Mouse (Mus musculus) ovary, postnatal 10 days (tissue): ENCODE measurements around the gene Trappc1.

Experiments
- DNase-seq: peaks from one replicate; pipeline ENCODE4 v3.0.0; 2022; ENCODE audit warnings: low spot score

The Trappc1 gene

DNA sequence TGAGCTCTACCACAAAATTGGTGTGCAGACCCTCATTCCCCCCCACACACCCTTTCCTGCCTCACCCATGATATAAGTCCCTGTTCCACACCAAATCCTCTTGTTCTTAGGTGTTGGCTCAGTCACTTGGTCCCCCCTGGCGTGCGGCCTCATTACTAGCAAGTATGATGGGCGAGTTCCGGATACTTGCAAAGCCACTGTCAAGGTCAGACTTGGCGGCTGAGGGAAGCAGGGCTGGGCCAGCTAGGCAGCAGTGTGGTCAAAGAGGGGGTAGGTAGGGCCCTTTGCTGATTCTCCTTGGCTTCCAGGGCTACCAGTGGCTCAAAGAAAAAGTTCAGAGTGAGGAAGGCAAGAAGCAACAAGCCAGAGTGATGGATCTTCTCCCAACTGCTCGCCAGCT, 7.4 kb downstream of the Trappc1 start:
- DNase-seq, result no peak

DNA sequence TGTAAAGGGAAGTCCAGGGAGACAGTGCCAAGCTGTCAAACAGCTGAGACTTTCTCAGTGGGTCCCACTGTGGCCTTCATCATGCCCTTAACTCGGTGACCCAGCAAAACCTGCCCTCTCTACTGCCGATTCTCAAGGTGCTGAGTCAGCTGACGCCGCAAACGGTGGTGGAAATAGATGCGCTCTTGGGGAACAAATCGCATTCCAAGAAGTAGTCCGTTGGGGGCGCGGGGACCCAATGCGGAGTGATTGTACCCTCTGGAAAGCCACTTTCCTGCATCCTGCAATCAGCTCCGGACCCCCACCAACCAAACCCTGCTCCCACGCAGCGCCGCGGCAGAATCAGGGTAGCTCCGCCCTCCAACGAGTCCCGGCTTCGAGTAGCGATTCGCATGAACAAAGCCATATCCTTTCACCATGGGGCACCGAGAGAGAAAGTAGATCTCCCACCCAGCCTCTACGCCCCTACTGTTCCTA, 8.2 kb downstream of the Trappc1 start:
- peak; percentile 64 for DNase-seq

DNA sequence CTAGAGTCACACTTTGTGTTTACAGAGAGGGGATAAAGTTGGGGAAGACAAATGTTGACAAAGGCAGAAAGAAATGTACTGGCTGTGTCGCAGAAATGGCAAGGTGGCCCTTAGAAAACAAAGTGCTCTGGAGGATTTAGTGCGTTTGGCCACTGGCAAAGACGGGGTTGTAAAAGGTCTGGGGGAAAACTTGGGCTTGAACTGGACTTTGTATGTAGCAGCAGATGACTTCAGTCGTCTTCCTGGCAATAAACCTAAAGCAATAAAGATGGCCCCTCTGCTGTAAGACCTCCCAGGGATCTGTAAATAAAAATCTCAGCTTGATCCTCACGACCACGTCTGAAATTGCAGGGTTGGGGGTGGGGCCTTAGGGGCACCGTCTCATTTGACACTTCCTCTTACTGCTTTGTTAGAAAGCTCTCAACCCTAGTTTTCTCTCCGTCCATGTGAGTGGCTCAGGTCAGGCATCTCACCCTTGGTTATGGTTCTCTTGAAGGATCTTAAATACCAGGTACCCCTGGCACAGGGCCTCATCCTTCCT, 9.0 kb downstream of the Trappc1 start:
- no peak for DNase-seq

DNA sequence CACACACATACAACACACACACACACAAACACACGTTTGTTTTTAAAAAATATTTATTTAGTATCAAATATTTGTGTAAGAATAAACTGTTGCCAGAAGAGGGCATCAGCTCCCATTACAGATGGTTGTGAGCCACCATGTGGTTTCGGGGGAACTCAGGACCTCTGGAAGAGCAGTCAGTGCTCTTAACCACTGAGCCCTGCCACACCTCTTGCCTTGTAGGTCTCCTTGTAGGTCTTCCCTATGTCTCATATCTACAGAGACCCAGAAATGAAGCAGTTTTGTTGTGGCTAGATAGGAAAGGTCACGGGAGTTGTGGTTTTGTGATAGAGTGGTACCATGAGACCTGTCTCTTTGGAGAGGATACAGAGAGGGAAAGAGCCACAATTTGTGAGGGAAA, 10.1 kb downstream of the Trappc1 start:
- no peak for DNase-seq

DNA sequence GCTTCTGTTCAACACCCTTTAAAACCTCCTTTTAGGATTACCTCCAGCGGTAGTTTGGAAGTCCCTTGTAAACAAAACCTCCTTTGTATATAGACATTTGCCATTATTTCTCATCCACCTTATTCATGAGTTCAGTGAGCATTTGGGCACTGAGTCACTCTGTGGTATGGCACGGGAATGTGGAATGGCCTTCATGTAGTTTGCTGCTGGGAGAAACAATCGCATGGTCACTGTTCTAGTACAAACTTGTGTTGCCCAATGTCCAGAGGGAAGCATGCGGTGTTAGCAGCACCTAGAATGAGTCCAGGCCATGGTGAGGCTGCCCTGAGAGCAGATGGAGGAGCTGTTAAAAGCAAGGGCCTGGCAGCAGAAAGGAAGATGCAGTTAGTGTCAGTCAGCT, 11.0 kb downstream of the Trappc1 start:
- no peak for DNase-seq

DNA sequence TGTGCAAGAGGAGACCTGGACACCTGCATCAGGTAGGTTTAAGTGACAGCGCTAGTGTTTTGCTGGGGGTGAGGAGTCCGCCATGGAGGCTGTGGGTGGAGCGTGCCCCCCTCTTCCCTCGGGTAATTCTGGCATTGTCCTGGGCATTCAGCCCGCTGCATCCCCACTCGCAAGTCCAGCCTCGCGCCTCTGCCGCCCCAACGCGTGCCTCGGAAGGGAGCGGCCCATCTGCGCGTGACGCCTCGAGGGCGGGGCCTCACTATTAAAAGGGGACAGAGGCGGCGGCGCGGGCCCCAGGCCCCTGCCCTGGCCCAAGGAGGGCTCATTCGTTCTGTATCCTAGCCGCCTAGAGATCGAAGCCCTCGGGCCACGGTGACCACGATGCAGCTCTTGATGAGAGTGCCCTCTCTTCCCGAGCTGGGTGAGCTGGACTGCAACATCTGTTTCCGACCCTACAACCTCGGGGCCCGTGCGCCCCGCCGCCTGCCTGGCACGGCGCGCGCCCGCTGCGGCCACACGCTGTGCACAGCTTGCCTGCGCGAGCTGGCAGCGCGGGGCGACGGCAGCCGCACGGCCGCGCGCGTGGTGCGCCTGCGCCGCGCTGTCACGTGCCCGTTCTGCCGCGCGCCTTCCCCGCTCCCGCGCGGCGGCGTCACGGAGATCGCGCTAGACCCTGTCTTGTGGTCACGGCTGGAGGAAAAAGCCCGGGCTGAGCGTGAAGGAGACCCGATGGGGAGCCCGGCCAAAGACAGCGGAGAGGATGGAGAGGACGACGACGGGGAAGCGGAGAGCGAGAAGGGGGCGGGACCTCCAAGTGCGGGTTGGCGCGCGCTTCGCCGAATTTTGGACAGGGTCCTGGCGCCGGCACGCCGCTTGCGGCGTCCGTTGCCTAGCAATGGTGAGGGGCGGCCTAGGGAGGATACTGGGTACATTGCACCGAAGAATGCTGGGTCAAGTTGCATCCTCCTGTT, 16.7 kb downstream of the Trappc1 start, which contains the start of gene Rnf227:
Gene Rnf227 (plus strand): TSS at position 301 of the 971 bp plus-strand sequence.
- DNase-seq, result peak; percentile 72

DNA sequence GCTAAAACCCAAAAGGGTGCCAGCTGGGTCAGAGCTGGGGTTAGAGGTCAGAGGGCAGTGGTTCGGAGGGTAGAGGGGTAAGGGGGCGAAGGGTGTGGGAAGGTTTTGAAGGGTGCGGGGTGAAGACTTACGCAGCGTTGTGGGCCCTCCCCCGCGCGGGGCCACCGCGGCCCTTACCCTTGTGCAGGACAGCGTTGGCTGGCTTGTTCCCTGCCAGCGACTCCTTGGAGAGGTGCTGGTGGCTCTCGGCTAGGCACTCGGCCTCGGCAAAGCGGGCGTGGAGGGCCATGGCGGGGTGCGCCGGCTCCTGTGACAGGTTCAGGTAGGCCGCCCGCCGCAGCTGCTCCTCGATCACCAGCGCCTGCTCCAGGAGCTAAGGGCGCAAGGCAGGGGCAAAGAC, 22.7 kb downstream of the Trappc1 start:
- DNase-seq, result no peak

DNA sequence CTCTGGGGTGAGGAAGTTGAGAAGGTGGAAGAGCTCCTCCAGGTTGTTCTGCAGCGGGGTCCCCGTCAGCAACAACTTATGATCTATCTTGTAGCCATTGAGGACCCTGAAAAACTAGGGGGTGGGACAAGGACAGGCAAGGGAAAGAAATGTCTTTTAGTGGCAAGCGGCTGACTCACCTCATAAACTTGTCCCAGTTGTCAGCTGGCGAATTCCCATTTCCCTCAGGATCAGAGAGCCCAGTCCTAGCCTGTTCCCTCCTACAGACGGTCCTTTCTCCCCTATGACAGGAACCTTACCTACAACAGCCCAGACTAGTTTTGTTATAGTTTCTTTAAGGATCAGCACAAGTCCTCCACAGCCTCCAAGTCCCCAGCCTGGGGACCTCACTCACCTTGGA, 32.8 kb downstream of the Trappc1 start:
- DNase-seq, result no peak

DNA sequence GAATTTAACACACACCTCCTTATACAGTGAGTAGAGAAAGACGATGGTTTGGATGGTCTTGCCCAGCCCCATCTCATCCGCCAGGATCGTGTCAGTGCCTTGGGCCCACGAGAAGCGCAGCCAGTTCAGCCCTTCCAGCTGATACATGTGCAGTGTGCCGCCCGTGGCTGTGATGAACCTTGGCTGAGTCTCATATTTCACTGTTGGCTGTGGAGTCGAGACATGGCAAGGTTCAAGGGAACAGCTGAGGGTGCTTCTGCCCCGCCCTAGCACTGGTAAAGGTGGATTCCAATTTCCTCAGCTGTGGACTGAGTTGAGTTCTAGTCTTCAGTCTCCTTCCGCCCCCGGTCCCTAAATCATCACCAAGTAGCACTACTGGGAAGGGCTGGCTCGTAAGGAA, 33.9 kb downstream of the Trappc1 start:
- DNase-seq, result no peak

DNA sequence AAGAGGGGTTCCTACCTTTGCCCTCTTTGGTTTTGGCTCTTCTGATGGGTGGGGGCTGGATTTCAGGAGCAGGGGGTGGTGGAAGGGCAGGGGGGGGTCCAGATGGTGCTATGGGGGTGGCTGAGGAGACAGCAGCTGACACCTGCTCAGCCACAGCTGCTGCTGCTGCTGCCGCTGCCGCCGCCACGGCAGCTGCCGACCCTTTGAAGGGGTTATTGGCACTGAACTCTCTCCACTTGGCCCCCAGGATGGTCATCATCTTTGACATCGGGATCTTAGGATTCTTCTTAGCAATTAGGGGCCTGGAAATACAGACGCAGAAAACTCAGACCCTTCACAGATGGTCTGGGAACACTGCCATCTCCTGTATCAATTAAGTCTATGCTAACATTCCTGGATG, 38.2 kb downstream of the Trappc1 start:
- DNase-seq, result no peak

DNA sequence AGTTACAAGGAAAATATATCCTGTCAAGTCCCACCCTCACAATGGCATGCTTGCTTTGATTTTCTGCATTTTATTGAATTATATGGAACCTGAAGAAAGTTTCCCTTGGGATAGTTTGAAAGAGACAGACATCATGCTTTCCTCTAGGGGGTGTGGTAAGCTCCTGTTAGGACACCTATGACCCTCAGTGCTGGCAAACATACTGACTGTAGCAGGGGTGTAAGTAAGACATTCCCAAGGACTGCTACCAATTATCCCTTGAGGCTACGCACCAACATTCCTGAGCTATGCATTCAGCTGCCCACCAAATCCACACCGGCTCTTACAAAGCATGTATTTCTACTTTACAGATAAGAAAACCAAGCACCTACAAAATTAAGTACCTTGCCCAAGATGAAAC, 38.7 kb downstream of the Trappc1 start:
- DNase-seq, result no peak

DNA sequence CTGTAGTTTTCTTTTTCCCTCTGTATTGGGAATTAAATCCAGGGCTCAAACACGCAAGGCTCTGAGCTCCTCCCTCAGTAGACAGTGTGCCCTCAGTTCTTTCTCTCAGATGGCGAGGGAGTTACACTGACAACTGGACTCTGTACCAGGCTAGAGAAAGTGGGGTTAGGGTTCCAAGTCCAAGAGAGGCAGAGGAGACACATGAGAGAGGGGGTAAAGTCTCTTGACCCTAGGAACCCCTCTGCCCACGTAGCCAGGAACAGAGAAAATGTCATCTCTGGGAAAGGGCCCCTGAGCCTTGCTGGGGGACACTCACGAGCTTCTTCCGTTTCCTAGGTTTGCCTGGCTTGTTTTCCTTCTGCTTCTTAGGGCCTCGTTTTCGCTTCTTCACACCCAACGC, 40.6 kb downstream of the Trappc1 start:
- DNase-seq, result no peak

DNA sequence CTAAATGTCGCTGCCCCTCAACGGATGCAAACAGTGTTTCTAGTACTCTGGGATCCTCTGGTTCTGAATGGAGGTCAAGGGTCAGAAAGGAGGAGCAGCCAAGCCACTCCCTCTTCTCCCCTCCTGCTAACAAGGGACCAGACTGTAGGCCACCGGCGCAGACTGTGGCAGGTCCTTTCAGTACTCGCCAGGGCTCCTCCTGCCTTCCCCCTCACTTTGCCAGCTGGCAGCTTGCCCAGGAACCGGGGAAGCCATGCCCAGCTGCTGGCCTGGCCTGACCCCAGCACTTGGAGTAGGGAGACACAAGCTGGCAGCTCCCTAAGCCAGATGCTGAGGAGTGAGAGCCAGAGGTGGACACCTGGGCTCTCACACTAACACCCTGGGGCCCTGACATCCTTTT, 41.1 kb downstream of the Trappc1 start:
- peak; percentile 96 for DNase-seq

DNA sequence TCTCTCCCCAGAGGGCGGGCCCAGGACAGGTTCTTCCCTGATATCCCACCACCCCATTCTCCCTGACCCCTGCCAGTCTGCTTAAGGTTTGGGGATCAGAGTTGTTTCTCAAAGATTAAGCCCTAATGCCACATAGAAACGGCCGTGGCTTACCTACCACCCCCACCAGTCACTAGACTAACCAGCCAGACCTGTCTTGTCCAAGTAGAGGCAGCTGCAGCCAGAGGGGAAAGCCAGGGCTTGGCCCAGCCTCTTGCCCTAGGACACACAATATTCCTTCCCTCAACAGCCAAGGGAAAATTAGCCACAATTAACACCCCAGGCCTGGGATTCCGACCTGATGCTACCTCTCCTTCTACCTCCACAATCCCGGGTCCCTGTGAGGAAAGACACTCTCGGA, 41.9 kb downstream of the Trappc1 start:
- DNase-seq, result no peak

DNA sequence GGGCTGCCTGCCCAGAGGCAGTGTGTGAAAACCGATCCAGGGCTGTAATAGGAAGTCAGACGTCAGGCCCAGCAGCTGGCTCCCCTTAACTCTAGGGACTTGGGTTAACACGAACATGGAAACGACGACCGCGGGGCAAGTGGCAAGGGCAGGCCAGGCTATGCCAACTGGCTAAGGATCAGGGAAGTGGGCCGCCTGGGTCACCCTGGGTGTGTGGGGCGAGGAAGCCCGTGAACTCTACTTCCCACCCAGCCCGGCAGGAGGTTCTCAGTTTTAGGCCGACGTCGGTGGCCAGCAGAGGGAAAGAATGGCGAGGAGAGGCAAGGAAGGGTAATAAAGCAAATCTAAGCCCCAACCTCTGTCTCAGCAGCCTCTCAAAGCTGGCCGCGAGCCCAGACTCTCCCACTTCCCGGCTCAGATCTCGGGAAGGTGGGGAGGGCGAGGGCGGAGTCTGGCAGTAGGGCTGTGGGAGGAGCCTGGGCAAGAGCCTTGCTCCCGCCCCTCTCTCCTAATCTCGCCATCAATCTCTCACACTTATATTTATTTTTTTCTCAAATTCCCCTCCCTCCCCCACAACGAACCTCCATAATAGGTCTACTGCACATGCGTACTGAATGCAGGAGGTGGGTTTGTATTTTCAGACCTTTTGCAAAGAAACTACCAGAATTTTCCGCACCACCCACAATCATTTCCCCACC, 42.5 kb downstream of the Trappc1 start:
- DNase-seq, result peak; percentile 89

DNA sequence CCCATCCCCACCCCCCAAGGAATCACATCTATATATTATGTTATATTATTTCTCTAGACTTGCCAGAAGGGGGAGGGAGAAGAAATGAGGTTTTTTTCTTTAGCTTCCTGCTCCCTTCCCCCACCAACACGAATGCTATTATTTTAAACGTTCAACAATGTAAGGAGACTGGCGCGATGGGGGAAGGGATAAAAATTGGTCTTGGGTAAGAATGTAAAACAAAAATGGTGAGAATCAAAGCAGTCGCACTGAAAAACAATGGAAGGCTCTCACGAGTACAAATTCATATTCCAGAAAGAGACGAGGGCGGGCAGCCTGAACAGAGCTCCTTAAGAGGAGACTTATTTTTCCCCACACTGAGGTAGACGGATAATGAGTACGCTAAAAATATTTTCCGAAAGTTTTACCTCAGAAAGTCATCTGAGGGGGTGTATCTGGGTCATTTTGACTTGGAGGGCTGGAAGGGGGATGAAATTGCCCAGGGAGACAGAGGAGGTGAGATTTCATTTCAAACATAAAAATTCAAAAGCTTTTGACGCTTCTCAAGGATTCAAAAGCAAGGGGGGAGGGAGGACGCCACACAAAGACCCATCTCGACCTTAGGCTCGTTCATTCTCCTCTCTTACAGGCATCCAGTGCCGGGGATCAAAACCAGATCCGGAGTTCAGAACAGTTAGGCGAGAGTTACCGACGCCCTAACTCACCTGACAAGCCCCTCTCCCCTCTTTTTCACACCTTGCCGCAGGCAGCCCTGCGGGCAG, 43.3 kb downstream of the Trappc1 start:
- DNase-seq, result no peak

DNA sequence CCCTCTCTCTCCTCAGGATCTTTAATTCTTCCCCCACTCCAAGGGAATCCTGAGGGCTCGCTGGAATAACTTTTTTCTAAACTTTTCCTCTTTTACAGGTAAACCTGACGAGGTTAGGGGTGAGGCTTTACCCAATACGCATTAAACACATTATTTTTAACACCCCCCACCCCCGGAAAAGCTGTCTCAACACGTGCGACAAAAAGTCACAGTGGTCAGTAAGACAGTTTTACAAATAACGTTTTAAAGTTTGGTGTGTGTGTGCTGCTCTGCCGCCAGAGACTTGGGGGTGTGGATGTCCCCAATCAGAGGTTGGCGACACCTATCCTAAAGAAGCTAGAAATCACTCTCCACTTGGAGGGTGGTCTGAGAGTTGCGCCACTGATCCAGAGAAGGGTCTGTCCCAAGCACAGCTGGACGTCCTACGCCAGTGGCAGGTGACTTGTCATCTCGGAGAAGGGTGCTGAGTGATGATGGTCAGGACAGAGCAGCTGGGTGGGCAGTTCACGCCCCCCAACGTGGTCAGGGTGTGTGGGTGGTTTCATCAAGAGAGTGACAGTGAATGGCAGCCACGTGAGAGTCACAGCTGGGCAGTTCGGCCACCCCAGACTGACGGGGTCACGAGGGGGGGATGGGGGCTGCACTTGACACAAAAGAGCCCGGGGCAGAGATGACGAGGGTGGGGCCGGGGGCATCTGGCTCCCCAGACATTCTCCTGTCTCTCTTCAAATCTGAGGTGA, 44.0 kb downstream of the Trappc1 start:
- DNase-seq, result no peak

DNA sequence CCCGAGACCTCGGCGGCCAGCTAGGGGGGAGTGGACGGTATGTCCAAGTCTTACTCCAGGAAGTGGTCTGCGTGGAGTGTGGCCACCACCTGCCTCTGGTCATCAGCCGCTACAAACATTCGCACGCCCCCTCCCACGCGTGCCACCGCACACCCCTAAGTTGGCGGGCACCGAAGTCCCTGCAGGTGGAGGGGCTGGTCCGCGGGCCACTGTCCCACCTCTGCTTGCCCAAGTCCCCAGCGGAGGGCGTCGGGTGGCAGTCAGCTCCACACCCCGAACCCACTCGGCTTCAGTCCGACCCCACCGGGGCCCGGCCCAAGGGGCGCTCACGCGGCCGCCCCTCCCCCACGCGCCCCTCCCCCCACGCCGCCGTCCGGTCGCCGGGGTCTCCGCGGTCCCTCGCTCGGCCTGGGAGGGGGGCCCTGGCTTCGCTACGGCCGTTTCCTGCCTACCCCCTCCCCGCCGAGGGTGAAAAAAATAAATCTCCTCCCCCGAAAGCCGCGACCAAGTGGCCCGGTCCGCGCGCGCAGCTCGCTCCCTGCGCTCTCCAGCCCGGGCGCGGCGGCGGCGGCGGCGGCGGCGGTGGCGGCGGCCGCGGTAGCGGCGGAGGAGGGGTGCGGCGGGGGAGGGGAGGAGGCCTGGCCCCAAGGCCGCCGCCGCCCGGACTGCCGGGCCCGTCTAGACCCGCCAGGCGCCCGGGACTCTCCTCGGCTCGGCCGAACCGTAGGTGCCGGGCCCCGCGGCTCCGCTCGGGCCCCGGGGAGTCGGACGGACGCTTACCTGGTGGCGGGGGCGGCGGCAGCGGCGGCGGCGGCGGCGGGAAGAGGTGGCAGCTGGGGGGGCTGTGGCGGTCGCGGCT, 44.8 kb downstream of the Trappc1 start:
- DNase-seq, result no peak

DNA sequence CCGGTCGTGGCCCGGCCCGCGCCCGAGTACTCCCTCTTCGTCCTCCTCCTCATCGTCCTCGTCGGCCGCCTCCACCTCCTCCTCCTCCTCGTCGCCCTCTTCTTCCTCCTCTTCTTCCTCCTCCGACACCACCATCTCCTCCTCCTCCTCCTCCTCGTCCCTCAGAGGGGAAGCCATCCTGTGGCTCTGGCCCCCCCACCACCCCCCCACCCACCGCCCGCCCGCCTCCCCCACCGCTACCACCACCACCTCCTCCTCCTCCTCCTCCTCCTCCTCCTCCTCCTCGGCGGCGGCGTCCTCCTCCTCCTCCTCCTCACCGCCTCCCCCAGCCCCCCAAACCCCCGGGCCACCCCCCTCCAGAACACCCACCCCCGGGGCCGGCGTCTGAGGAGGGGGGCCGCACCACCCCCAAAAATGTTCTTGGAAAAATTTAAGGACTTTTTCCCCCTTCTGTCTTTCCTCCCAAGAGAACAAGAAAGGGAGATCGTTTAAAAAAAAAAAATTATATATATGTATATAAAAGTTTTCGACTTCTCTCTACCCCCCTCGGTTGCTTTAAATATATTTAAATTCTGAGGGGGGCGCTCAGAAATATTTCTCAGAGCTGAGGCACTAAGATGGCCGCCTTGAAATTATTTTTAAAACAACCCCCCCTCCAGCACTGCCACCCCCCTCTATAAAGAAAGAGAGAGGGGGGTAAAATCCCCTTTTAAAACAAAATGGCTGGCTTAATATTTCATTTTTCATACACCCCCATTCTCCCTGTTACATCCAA, 45.6 kb downstream of the Trappc1 start, which contains the start of gene Chd3:
Gene Chd3 (minus strand): TSS at position 192 of the 775 bp plus-strand sequence.
- no peak for DNase-seq
